Mouse (Mus musculus) fat pad, adult 2 months (tissue): ENCODE data around the gene Zcrb1.
"Not testable (repeated sequence)": the region's sequence is repeated elsewhere in the genome, so short reads cannot be mapped to it uniquely, and the experiment has no call there.

Experiments used
- DNase-seq: peaks from one replicate; pipeline ENCODE4 v3.0.0-alpha.2; 2011; ENCODE audit warnings: low read depth, low spot score; ENCODE audit errors: extremely low read depth

Zcrb1 gene

GRCm38 (mm10) chr15:93372525-93373119 is 25.5 kb downstream of the Zcrb1 start:
- not testable (repeated sequence) for DNase-seq

- DNase-seq, result no peak
Observed at GRCm38 (mm10) chr15:93371838-93372237, 26.3 kb downstream of the Zcrb1 start.

GRCm38 (mm10) chr15:93368558-93368957 is 29.6 kb downstream of the Zcrb1 start:
- DNase-seq, result no peak

- no peak for DNase-seq
Observed at GRCm38 (mm10) chr15:93365561-93365960, 32.6 kb downstream of the Zcrb1 start.

GRCm38 (mm10) chr15:93358346-93359095 is 39.6 kb downstream of the Zcrb1 start:
- DNase-seq, result no peak

- DNase-seq, result peak; percentile 71
Observed at GRCm38 (mm10) chr15:93340630-93341379, 57.3 kb downstream of the Zcrb1 start.

- DNase-seq, result no peak
Observed at GRCm38 (mm10) chr15:93336925-93337761, 61.0 kb downstream of the Zcrb1 start, which contains the start of gene Yaf2. Gene Yaf2, minus strand, starts transcription at chr15:93336935.

- no peak for DNase-seq
Observed at GRCm38 (mm10) chr15:93336658-93336924, 61.5 kb downstream of the Zcrb1 start.
